ENCODE assay signal across 34 mouse cellular contexts in genomic region chr10:62676196-62676595, GRCm38 (mm10).
"Had no signal": no experiment of that assay in that cellular context is flagged by ENCODE, and none has a peak within 500 bp of the region (broad histone marks: within the 10 kb centered on the region; RNA-seq: fewer than 3 reads in every experiment).

No protein-coding gene starts in this region.

- H3K4me3 ChIP-seq: heart, embryonic 12.5 days; heart, embryonic 13.5 days; heart, embryonic 15.5 days; hindbrain, embryonic 10.5 days; hindbrain, embryonic 12.5 days; hindbrain, embryonic 13.5 days; hindbrain, embryonic 15.5 days; intestine, embryonic 15.5 days; kidney, embryonic 15.5 days; layer of hippocampus, adult 2 months had no signal

- H3K4me1 ChIP-seq: heart, embryonic 12.5 days; heart, embryonic 13.5 days; heart, embryonic 15.5 days; hindbrain, embryonic 10.5 days; hindbrain, embryonic 12.5 days; hindbrain, embryonic 13.5 days; hindbrain, embryonic 15.5 days; intestine, embryonic 15.5 days; kidney, embryonic 15.5 days had no signal

- ATAC-seq: hindbrain, embryonic 16.5 days; hindbrain, postnatal 0 days; inflammation-experienced regulatory T-cells, adult 6 months; intestine, embryonic 15.5 days; intestine, embryonic 16.5 days; intestine, postnatal 0 days had no signal

- H3K27ac ChIP-seq: heart, embryonic 13.5 days; heart, embryonic 15.5 days; hindbrain, embryonic 10.5 days; hindbrain, embryonic 12.5 days; hindbrain, embryonic 13.5 days; hindbrain, embryonic 14.5 days; hindbrain, embryonic 15.5 days; hindbrain, postnatal 0 days; intestine, embryonic 15.5 days; kidney, embryonic 15.5 days; kidney, postnatal 0 days; layer of hippocampus, adult 2 months had no signal

- H3K4me2 ChIP-seq: heart, embryonic 11.5 days; heart, embryonic 12.5 days; heart, embryonic 13.5 days; heart, embryonic 15.5 days; hindbrain, embryonic 12.5 days; hindbrain, embryonic 13.5 days; hindbrain, embryonic 14.5 days; hindbrain, embryonic 15.5 days; intestine, embryonic 15.5 days; kidney, embryonic 15.5 days had no signal

- H3K36me3 ChIP-seq: heart, embryonic 12.5 days; heart, embryonic 13.5 days; heart, embryonic 15.5 days; hindbrain, embryonic 10.5 days; hindbrain, embryonic 12.5 days; hindbrain, embryonic 13.5 days; hindbrain, embryonic 15.5 days; intestine, embryonic 15.5 days; kidney, embryonic 15.5 days had no signal

- DNase-seq: heart, postnatal 10 days; heart, postnatal 14 days; heart, postnatal 36 days; heart, postnatal 4 days; kidney, adult 11 months; kidney, adult 18-20 months; kidney, adult 2 months; kidney, adult 8-10 months; kidney, adult 9 months; kidney, postnatal 10 days; kidney, postnatal 14 days; kidney, postnatal 25 days; kidney, postnatal 36 days; kidney, postnatal 4 days; layer of hippocampus, adult 9-11 months; layer of hippocampus, postnatal 36 days had no signal

- H3K27me3 ChIP-seq: intestine, embryonic 15.5 days; kidney, embryonic 15.5 days had no signal

- H3K9ac ChIP-seq: heart, embryonic 12.5 days; heart, embryonic 13.5 days; heart, embryonic 15.5 days; hindbrain, embryonic 12.5 days; hindbrain, embryonic 13.5 days; hindbrain, embryonic 14.5 days; hindbrain, embryonic 15.5 days; intestine, embryonic 15.5 days; kidney, embryonic 15.5 days had no signal

- H3K9me3 ChIP-seq: hindbrain, embryonic 12.5 days; hindbrain, embryonic 13.5 days; hindbrain, embryonic 15.5 days; intestine, embryonic 15.5 days had no signal
